Mouse (Mus musculus): ENCODE data around the gene Serpina3a. TPM values are rescaled to one million over a fixed set of nuclear protein-coding genes. Genes with fewer than 3 reads are reported as not detected.
"Not testable (repeated sequence)": the region's sequence is repeated elsewhere in the genome, so short reads cannot be mapped to it uniquely, and the experiment has no call there.

Gene Serpina3a
- polyA plus RNA-seq (2014; fragmentation: Nextera tagmentation; extraction: Ambion mirVana) = not detected in 2 replicates

- H3K27ac ChIP-seq (ENCODE audit: low read depth, low read length); H3K4me1 ChIP-seq (replicated peaks; ENCODE audit: control insufficient read depth, insufficient read depth, low read length); H3K4me2 ChIP-seq (replicated peaks; ENCODE audit: low read depth, low read length); H3K9ac ChIP-seq (ENCODE audit: low read depth, low read length); H3K9me3 ChIP-seq (ENCODE audit: control insufficient read depth, low read length); ATAC-seq (ENCODE audit: low FRiP score); H3K27me3 ChIP-seq (ENCODE audit: control insufficient read depth, insufficient read depth, low read length); DNase-seq (ENCODE audit: low spot score); H3K36me3 ChIP-seq (ENCODE audit: control insufficient read depth, insufficient read depth, low read length); H3K4me3 ChIP-seq (ENCODE audit: low read depth, low read length): not testable (repeated sequence)
- 91% methylated on average over 10 of the region's 11 CpGs for WGBS
Observed at GRCm38 (mm10) chr12:104112333-104112732, at the start of gene Serpina3a. Serpina3a (plus strand) TSS chr12:104112724.

- DNase-seq (ENCODE audit: low spot score) = no peak
- WGBS = 72% methylated on average over 4 of the region's 4 CpGs
- ATAC-seq (ENCODE audit: low FRiP score) = no peak
Observed at GRCm38 (mm10) chr12:104064532-104064931, 48.0 kb upstream of the Serpina3a start.

GRCm38 (mm10) chr12:104064996-104065395, 47.5 kb upstream of the Serpina3a start:
- H3K27ac ChIP-seq (ENCODE audit: low read depth, low read length) = no peak overlapping the region
- DNase-seq (ENCODE audit: low spot score) = no peak
- no peaks in the 10 kb centered on the region for H3K27me3 ChIP-seq (ENCODE audit: control insufficient read depth, insufficient read depth, low read length)
- 79% methylated on average over 4 of the region's 4 CpGs for WGBS
- no peaks in the 10 kb centered on the region for H3K4me1 ChIP-seq (replicated peaks; ENCODE audit: control insufficient read depth, insufficient read depth, low read length)
- no peaks in the 10 kb centered on the region for H3K36me3 ChIP-seq (ENCODE audit: control insufficient read depth, insufficient read depth, low read length)
- no peak overlapping the region for H3K4me3 ChIP-seq (ENCODE audit: low read depth, low read length)
- no peak overlapping the region for H3K9ac ChIP-seq (ENCODE audit: low read depth, low read length)
- no peak for ATAC-seq (ENCODE audit: low FRiP score)
- no peaks in the 10 kb centered on the region for H3K9me3 ChIP-seq (ENCODE audit: control insufficient read depth, low read length)
- H3K4me2 ChIP-seq (replicated peaks; ENCODE audit: low read depth, low read length) = no peak overlapping the region

More at GRCm38 (mm10) chr12:104064532-104064931, 48.0 kb upstream of the Serpina3a start:
- Histone ChIP-seq H3K9ac (ENCODE audit: low read depth, low read length) (no peak overlapping the region), H3K4me1 (replicated peaks; ENCODE audit: control insufficient read depth, insufficient read depth, low read length) (no peaks in the 10 kb centered on the region), H3K27ac (ENCODE audit: low read depth, low read length) (no peak overlapping the region), H3K4me3 (ENCODE audit: low read depth, low read length) (no peak overlapping the region), H3K36me3 (ENCODE audit: control insufficient read depth, insufficient read depth, low read length) (no peaks in the 10 kb centered on the region), H3K9me3 (ENCODE audit: control insufficient read depth, low read length) (no peaks in the 10 kb centered on the region), H3K4me2 (replicated peaks; ENCODE audit: low read depth, low read length) (no peak overlapping the region), H3K27me3 (ENCODE audit: control insufficient read depth, insufficient read depth, low read length) (no peaks in the 10 kb centered on the region)

DNA sequence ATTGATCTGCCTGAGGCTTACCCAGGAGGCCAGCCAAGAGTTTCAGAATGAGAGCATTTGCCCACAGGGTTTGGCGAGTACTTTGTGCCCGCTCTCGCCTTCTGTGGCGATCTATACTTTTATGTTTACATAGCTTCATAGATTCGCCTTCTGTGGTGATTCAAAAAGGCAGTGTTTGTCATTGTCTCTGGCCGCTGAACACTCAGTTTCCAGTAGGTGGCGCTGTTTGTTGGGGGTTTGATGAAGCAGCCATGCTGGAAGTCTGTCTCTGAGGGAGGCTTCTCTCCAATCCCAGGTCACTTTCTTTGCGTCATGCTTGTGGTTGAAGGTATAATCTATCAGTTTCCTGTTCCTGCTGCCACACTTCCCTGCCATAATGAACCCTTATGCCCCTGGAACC, 46.3 kb upstream of the Serpina3a start:
- H3K4me1 ChIP-seq (replicated peaks; ENCODE audit: control insufficient read depth, insufficient read depth, low read length) = no peaks in the 10 kb centered on the region
- no peak overlapping the region for H3K9ac ChIP-seq (ENCODE audit: low read depth, low read length)
- 28% methylated on average over 8 of the region's 8 CpGs for WGBS
- no peak overlapping the region for H3K27ac ChIP-seq (ENCODE audit: low read depth, low read length)
- no peaks in the 10 kb centered on the region for H3K27me3 ChIP-seq (ENCODE audit: control insufficient read depth, insufficient read depth, low read length)
- DNase-seq (ENCODE audit: low spot score) (peak; percentile 88), ATAC-seq (ENCODE audit: low FRiP score) (peak; percentile 37; the same call in 1 of the 2 replicates)
- no peak overlapping the region for H3K4me3 ChIP-seq (ENCODE audit: low read depth, low read length)
- H3K36me3 ChIP-seq (ENCODE audit: control insufficient read depth, insufficient read depth, low read length) = no peaks in the 10 kb centered on the region
- H3K9me3 ChIP-seq (ENCODE audit: control insufficient read depth, low read length) = no peaks in the 10 kb centered on the region
- no peak overlapping the region for H3K4me2 ChIP-seq (replicated peaks; ENCODE audit: low read depth, low read length)

DNA sequence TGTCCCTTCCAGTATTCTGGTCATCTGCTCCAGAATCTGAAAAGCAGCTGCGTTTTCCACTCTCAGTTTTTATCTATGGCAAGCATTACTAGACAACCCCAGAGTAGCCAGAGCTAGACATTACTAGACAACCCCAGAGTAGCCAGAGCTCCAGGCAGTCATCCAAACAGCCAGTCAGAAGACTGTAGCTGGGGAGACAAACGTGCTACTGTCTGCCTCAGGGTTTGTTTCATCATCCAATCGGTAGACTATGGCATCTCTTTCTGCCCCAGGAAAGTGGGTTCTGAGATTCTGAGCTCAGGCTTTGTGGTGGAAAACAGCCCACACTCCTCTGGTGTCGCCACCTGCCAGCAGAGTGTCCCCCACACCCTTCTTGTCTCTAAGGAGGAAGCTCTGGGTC, 45.0 kb upstream of the Serpina3a start:
- no peaks in the 10 kb centered on the region for H3K36me3 ChIP-seq (ENCODE audit: control insufficient read depth, insufficient read depth, low read length)
- ATAC-seq (ENCODE audit: low FRiP score) (peak; percentile 36; the same call in 1 of the 2 replicates), DNase-seq (ENCODE audit: low spot score) (peak; percentile 39)
- no peaks in the 10 kb centered on the region for H3K27me3 ChIP-seq (ENCODE audit: control insufficient read depth, insufficient read depth, low read length)
- no peak overlapping the region for H3K9ac ChIP-seq (ENCODE audit: low read depth, low read length)
- H3K9me3 ChIP-seq (ENCODE audit: control insufficient read depth, low read length) = no peaks in the 10 kb centered on the region
- H3K4me1 ChIP-seq (replicated peaks; ENCODE audit: control insufficient read depth, insufficient read depth, low read length) = no peaks in the 10 kb centered on the region
- H3K4me3 ChIP-seq (ENCODE audit: low read depth, low read length) = no peak overlapping the region
- 38% methylated on average over 4 of the region's 4 CpGs for WGBS
- no peak overlapping the region for H3K4me2 ChIP-seq (replicated peaks; ENCODE audit: low read depth, low read length)
- no peak overlapping the region for H3K27ac ChIP-seq (ENCODE audit: low read depth, low read length)

GRCm38 (mm10) chr12:104069620-104070019, 42.9 kb upstream of the Serpina3a start:
- ATAC-seq (ENCODE audit: low FRiP score) (no peak), DNase-seq (ENCODE audit: low spot score) (peak; percentile 83)
- no peak overlapping the region for H3K4me3 ChIP-seq (ENCODE audit: low read depth, low read length)
- H3K27me3 ChIP-seq (ENCODE audit: control insufficient read depth, insufficient read depth, low read length) = no peaks in the 10 kb centered on the region
- no peak overlapping the region for H3K4me2 ChIP-seq (replicated peaks; ENCODE audit: low read depth, low read length)
- 9% methylated on average over 2 of the region's 2 CpGs for WGBS
- no peaks in the 10 kb centered on the region for H3K4me1 ChIP-seq (replicated peaks; ENCODE audit: control insufficient read depth, insufficient read depth, low read length)
- no peaks in the 10 kb centered on the region for H3K9me3 ChIP-seq (ENCODE audit: control insufficient read depth, low read length)
- no peak overlapping the region for H3K9ac ChIP-seq (ENCODE audit: low read depth, low read length)
- no peak overlapping the region for H3K27ac ChIP-seq (ENCODE audit: low read depth, low read length)
- H3K36me3 ChIP-seq (ENCODE audit: control insufficient read depth, insufficient read depth, low read length) = no peaks in the 10 kb centered on the region

- no peaks in the 10 kb centered on the region for H3K4me1 ChIP-seq (replicated peaks; ENCODE audit: control insufficient read depth, insufficient read depth, low read length)
- H3K4me2 ChIP-seq (replicated peaks; ENCODE audit: low read depth, low read length) = no peak overlapping the region
- DNase-seq (ENCODE audit: low spot score) (no peak), ATAC-seq (ENCODE audit: low FRiP score) (no peak)
- H3K4me3 ChIP-seq (ENCODE audit: low read depth, low read length) = no peak overlapping the region
- H3K27me3 ChIP-seq (ENCODE audit: control insufficient read depth, insufficient read depth, low read length) = no peaks in the 10 kb centered on the region
- 35% methylated on average over 1 of the region's 1 CpGs for WGBS
- H3K36me3 ChIP-seq (ENCODE audit: control insufficient read depth, insufficient read depth, low read length) = no peaks in the 10 kb centered on the region
- no peak overlapping the region for H3K9ac ChIP-seq (ENCODE audit: low read depth, low read length)
- H3K9me3 ChIP-seq (ENCODE audit: control insufficient read depth, low read length) = no peaks in the 10 kb centered on the region
- no peak overlapping the region for H3K27ac ChIP-seq (ENCODE audit: low read depth, low read length)
Observed at GRCm38 (mm10) chr12:104071708-104072107, 40.8 kb upstream of the Serpina3a start.

- H3K4me2 ChIP-seq (replicated peaks; ENCODE audit: low read depth, low read length) = no peak overlapping the region
- H3K4me3 ChIP-seq (ENCODE audit: low read depth, low read length) = no peak overlapping the region
- H3K9ac ChIP-seq (ENCODE audit: low read depth, low read length) = no peak overlapping the region
- H3K4me1 ChIP-seq (replicated peaks; ENCODE audit: control insufficient read depth, insufficient read depth, low read length) = no peaks in the 10 kb centered on the region
- WGBS = 63% methylated on average over 5 of the region's 5 CpGs
- ATAC-seq (ENCODE audit: low FRiP score) = no peak
- no peaks in the 10 kb centered on the region for H3K27me3 ChIP-seq (ENCODE audit: control insufficient read depth, insufficient read depth, low read length)
- H3K9me3 ChIP-seq (ENCODE audit: control insufficient read depth, low read length) = no peaks in the 10 kb centered on the region
- H3K36me3 ChIP-seq (ENCODE audit: control insufficient read depth, insufficient read depth, low read length) = no peaks in the 10 kb centered on the region
- no peak for DNase-seq (ENCODE audit: low spot score)
- no peak overlapping the region for H3K27ac ChIP-seq (ENCODE audit: low read depth, low read length)
Observed at GRCm38 (mm10) chr12:104072286-104072685, 40.2 kb upstream of the Serpina3a start.

GRCm38 (mm10) chr12:104090119-104090518, 22.4 kb upstream of the Serpina3a start:
- no peak for ATAC-seq (ENCODE audit: low FRiP score)
- Histone ChIP-seq H3K9me3 (ENCODE audit: control insufficient read depth, low read length) (no peaks in the 10 kb centered on the region), H3K9ac (ENCODE audit: low read depth, low read length) (no peak overlapping the region), H3K27me3 (ENCODE audit: control insufficient read depth, insufficient read depth, low read length) (no peaks in the 10 kb centered on the region), H3K36me3 (ENCODE audit: control insufficient read depth, insufficient read depth, low read length) (no peaks in the 10 kb centered on the region), H3K4me2 (replicated peaks; ENCODE audit: low read depth, low read length) (no peak overlapping the region), H3K4me3 (ENCODE audit: low read depth, low read length) (no peak overlapping the region), H3K4me1 (replicated peaks; ENCODE audit: control insufficient read depth, insufficient read depth, low read length) (no peaks in the 10 kb centered on the region), H3K27ac (ENCODE audit: low read depth, low read length) (no peak overlapping the region)
- no peak for DNase-seq (ENCODE audit: low spot score)
- 86% methylated on average over 2 of the region's 2 CpGs for WGBS
